Mouse (Mus musculus) layer of hippocampus, postnatal 10 days (tissue): ENCODE results near the gene Zfp628. TPM values are rescaled to one million over a fixed set of nuclear protein-coding genes. Genes with fewer than 3 reads are reported as not detected.
"Not testable (repeated sequence)": the region's sequence is repeated elsewhere in the genome, so short reads cannot be mapped to it uniquely, and the experiment has no call there.

ENCODE experiments used
- DNase-seq, 2 experiments: peaks; one replicate each; pipeline ENCODE4 v3.0.0; 2021; ENCODE audit warnings: low spot score in 2 of 2
- long read RNA-seq: library from polyadenylated mRNA; stranded (forward); transcript quantifications from one replicate; pipeline ENCODE4 v2.0.0, GENCODE M21; 2023
- total RNA-seq, 2 experiments: library from RNA; stranded (reverse); gene quantifications; 2 replicates each; pipeline ENCODE4 v1.2.3; 2021

Zfp628 gene
- 10 to 100 TPM; 14.3 TPM for total RNA-seq
- long read RNA-seq, partial matches to known transcripts: 0 of 4 reads
- long read RNA-seq, other reads (novel, unspliced or antisense): 3 of 4 reads

GRCm38 (mm10) chr7:4915007-4915665 lies at the start of gene Zfp628:
Gene Zfp628 (plus strand): TSS chr7:4915217.
- DNase-seq: peak; percentile 92 to 96

DNA sequence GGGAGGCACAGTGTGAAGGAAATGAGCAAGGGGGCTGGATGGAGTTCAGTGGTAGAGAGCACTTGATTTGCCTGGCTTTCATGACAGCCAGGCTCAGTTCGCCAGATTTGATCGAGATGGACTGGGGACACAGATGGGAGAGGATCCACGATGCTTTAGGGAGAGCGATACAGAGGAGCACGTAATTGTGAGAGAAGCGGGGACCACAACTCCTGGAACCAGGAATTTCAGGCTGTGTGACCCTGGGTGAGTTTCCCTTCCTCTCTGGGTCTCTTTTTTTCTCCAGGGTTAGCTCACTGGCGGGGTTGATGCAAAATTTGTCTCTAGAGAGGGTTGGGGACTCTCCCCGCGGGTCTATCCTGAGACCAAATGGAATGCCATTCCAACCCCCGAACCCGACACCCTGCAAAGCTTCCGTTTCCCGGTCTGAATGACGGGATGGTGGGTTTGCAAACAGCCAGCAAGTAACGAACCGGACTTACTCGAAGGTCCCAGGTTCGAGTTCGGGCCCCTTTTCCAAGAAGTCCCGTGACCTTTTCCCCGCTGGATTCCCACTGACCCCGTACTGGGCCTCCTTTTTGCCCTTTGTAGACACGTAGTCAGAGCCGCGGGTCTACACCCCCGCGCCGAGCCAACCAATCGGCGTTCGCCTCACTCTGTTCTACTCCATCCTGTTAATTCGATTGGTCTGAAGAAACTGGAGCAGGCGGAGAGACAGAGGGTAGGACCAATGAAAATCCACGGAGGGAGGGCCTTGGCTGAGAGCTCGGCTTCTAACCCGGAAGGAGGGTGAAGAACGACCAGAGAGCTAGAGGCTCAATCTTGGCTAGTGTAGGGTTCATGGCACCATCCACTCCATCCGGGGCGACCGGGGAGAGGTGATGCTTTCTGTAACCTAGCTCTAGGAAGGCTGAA lies 49.2 kb upstream of the Zfp628 start:
- DNase-seq: peak; percentile 97

GRCm38 (mm10) chr7:4866631-4867180 lies 48.3 kb upstream of the Zfp628 start:
- DNase-seq: no peak

- no peak for DNase-seq
These were observed 44.9 kb upstream of the Zfp628 start, which contains the start of gene Isoc2b for GRCm38 (mm10) chr7:4870133-4870532. Gene Isoc2b (minus strand): TSS chr7:4870258.

- DNase-seq: peak; percentile 80 to 84
These were observed 38.2 kb upstream of the Zfp628 start, which contains the start of gene Isoc2a for GRCm38 (mm10) chr7:4876753-4877221. Gene Isoc2a (plus strand): TSS chr7:4877153.

- DNase-seq: no peak
These were observed 37.8 kb upstream of the Zfp628 start for GRCm38 (mm10) chr7:4877226-4877625.

DNA sequence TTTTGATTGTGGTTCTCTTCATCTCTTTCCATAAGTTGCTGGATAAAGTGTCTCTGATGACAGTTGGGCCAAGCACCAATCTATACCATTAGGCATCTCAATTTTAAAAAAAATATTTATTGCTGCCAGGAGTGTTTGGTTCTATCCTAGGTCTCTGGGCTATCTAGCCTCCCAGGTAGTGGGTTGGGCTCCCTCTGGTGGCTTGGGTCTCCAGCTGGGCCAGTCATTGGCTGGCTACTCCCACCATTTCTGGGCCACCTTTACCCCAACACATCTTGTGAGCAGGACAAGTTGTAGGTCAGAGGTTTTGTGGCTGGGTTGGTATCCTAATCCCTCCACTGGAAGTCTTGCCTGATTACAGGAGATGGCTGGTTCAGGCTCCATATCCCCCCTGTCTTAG lies 36.8 kb upstream of the Zfp628 start:
- no peak for DNase-seq

GRCm38 (mm10) chr7:4879036-4879435 lies 36.0 kb upstream of the Zfp628 start:
- not testable (repeated sequence) for DNase-seq

GRCm38 (mm10) chr7:4886680-4887079 lies 28.3 kb upstream of the Zfp628 start:
- no peak for DNase-seq

GRCm38 (mm10) chr7:4895186-4895585 lies 19.8 kb upstream of the Zfp628 start:
- no peak for DNase-seq

DNA sequence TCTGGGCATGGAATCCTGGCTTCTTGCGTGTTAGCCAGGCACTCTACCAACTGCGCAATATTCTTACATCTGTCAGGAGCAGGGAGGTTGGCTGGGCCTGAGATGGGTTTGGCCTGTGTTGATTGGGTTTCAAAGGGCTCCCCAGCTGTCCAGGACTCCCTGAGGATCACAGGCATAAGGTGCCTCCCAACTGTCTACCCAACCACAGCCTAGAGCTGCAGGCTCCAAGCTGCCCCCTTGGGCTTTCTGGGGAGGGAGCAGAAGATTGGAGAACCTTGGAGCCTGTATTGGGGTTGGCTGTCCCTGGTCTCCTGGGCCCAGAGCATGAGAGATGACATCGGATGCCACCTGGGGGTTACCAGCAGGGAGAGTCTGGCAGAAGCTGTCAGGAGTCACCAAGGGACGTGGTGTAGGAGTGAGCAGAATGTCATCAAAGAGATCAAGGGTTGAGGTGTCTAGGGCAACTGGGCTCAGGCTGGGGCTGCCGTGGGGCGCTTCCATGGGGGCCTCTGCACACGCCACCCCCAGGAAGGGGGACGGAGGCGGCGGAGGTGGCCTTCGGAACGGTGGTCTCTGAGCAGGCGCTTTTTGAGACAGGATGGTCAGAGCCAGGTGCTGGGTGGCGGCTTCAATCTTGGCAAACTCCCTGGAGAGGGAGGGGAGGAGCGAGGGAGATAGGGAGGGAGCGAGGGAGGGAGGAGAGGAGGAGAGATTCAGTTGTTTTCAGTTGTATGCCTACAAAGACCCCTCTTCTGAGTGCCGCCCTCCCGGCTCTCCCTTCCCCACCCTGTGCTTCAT lies 16.0 kb upstream of the Zfp628 start:
- no peak for DNase-seq

DNA sequence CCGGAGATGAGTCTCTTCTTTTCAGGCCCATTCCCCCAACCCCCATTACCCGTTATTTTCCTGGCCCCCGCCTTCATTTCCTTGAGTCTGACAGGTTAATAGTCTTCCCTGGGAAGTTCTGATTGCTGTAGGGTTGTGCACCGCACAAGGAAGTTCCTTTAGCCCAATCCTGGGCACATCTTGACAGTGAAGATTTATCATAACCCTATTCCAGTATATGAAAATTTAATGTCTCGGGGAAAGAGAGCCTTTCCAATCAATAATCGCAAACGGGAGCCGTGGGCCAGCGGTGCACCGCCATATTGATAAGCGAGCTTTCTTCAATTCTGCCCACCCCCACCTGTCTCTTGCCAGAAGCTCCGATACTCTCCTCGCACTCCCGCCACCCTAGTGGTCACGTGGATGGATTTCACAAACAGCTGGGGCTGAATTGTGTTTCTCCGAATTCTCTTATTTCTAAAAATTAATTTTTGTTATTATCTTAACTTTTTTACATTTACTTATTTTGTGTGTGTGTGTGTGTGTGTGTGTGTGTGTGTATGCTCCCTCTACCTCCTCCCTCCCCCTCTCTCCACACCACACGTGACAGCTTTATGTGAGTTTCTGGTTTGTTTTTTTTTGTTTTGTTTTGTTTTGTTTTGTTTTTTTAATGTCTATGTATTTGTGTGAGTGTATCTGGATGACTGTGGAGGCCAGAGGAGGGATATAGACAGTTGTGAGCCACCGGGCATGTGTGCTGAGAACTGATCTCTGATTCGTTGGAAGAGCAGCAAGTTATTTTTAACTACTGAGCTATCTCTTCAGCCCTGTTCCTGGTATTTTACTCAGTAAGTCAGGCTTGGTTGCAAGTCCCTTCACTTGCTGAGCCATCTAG lies 15.1 kb upstream of the Zfp628 start:
- DNase-seq: no peak

DNA sequence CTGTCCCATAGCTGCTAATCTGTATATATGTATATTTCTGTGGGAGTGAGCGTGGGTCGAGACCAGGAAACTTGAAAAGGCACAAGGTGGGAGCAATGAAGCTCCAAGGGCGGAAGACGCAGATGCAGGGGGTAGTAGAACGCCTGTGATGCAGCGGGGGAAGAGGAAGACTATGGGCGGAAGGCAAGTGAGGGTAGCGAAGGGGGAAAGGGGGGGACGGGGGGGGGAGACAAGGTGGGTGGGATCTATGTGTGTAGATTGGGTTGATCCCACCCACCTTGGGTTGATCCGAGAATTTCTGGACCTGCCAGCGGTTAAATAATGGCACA lies 14.5 kb upstream of the Zfp628 start:
- DNase-seq: no peak

GRCm38 (mm10) chr7:4901171-4901570 lies 13.8 kb upstream of the Zfp628 start:
- DNase-seq: peak in 1 of 2 experiments; percentile 38

- DNase-seq: no peak
These were observed 12.6 kb upstream of the Zfp628 start for GRCm38 (mm10) chr7:4902404-4902803.

GRCm38 (mm10) chr7:4906466-4906950 lies 8.5 kb upstream of the Zfp628 start, which contains the start of gene Gm36210:
Gene Gm36210 (minus strand): TSS chr7:4906516.
- no peak for DNase-seq

DNA sequence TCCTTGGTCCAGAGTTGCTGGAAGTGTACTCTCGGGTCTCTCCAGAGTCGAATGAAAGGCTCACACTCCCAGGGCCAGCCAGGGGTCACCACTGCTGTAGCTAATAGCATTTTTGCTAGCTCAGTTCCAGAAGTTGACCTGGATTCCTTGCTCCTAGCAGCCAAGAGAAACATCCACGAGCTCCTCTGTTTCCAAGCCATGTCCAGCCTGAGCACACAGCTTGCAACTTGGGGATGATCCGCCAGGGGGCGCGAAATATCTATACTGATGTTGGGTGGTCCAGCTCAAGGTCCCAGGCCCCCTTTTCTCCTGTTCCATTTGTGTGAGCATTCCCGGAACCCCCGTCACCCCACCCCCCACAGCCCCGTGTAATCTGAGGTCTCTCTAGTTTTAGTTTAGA lies 3.5 kb upstream of the Zfp628 start:
- peak; percentile 71 to 77 for DNase-seq

DNA sequence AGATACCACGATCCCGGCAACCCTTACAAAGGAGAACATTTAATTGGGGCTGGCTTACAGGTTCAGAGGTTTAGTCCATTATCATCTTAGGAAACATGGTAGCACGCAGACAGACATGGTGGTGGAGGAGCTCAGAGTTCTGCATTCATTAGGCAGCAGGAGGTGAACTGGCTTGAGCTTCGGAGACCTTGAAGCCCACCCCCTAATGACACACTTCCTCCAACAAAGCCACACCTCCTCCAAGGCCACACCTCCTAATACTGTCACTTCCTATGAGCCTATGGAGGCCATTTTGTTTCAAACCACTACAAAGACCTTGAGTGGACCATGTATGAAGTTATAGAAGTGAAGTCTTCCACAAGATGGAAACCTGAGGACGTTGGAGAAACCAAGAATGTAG lies 2.8 kb upstream of the Zfp628 start:
- DNase-seq: no peak

DNA sequence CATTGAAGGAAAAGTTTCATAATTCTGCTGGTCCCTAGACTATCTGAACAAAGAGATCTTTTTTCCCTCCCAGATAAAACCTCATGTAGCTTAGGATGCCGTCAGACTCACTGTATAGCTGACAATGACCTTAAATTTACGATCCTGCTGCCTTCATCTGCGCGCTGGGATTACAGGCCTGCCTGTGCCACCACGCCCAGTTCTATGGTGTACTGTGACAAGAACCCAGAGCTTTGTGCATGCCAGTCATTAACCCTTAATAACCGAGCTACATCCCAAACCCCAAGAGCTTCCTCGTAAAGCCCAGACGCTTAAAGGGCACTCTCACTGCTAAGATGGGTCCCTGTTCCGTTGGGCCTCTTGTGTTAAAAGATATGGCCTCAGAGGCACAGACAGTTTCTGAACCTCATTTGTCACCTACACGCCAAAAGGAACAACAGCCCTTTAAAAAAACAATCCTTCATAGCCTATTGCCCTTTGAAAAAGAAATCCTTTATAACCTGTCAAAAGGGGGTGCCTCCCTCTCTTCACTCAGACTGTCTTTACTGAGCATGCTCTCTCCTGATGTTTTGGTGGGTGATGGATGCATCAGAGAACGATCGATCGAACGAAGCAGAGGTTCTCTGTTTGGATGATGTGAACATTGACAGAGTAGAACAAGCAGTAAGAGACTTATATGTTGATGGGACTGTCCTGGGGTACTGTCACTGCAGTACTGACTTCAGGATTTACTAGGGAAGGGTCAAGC lies 826 bp downstream of the Zfp628 start:
- DNase-seq: peak; percentile 27 to 54
